Mouse (Mus musculus) CH12.LX (cell line): ENCODE data around the gene Pbxip1. TPM values are rescaled to one million over a fixed set of nuclear protein-coding genes. Genes with fewer than 3 reads are reported as not detected.

Experiments
- DNase-seq: peaks from one replicate; pipeline ENCODE4 v3.0.0-alpha.2; 2013; ENCODE audit errors: extremely low read depth
- H3K27ac ChIP-seq: 2 replicates; pipeline ENCODE4 v1.5.1; 2012; ENCODE audit warnings: low read depth, mild to moderate bottlenecking, control low read depth, moderate library complexity; ENCODE audit not compliant: insufficient read depth
- H3K27me3 ChIP-seq: replicated peaks from 2 replicates; pipeline ENCODE3; 2012; ENCODE audit warnings: inconsistent platforms
- H3K36me3 ChIP-seq, 2 experiments: replicated peaks in 1 of 2; 2 replicates each; pipeline versions ENCODE3 to v1.6.1; 2012; ENCODE audit warnings: inconsistent platforms in 1 of 2, low read length in 1 of 2, mild to moderate bottlenecking in 1 of 2, mixed read lengths in 1 of 2, moderate library complexity in 1 of 2; ENCODE audit not compliant: control insufficient read depth in 1 of 2, insufficient read depth in 1 of 2
- H3K4me1 ChIP-seq, 2 experiments: 2 replicates each; pipeline ENCODE4 v1.6.1; 2012; ENCODE audit warnings: inconsistent platforms in 1 of 2, moderate library complexity in 1 of 2; ENCODE audit not compliant: insufficient read depth in 2 of 2, control insufficient read depth in 1 of 2
- H3K4me2 ChIP-seq: 2 replicates; pipeline ENCODE4 v1.6.1; 2012; ENCODE audit warnings: low read depth, mild to moderate bottlenecking, control low read depth; ENCODE audit not compliant: poor library complexity, insufficient read depth, severe bottlenecking
- H3K4me3 ChIP-seq, 3 experiments: fragments of 150-350 bp in 1 of 3; sonication (generic) in 1 of 3; replicated peaks in 1 of 3; 2 replicates each; pipeline versions ENCODE3 to v1.5.1; 2011 to 2012; ENCODE audit warnings: low read depth in 2 of 3, low read length in 2 of 3, mild to moderate bottlenecking in 2 of 3, moderate library complexity in 2 of 3, control low read depth in 1 of 3, improper control_type of control experiment in 1 of 3, inconsistent platforms in 1 of 3, mixed read lengths in 1 of 3; ENCODE audit not compliant: poor library complexity in 1 of 3
- H3K79me2 ChIP-seq: replicated peaks from 2 replicates; pipeline ENCODE4 v1.6.1; 2012; ENCODE audit warnings: mild to moderate bottlenecking, moderate library complexity; ENCODE audit not compliant: control insufficient read depth, poor library complexity, insufficient read depth, severe bottlenecking; ENCODE audit errors: extremely low read depth
- H3K9ac ChIP-seq: 2 replicates; pipeline ENCODE4 v1.6.1; 2012; ENCODE audit warnings: low read depth, mild to moderate bottlenecking, control low read depth, moderate library complexity; ENCODE audit not compliant: insufficient read depth
- H3K9me3 ChIP-seq: replicated peaks from 2 replicates; pipeline ENCODE3; 2012; ENCODE audit warnings: low read length, inconsistent platforms, mixed read lengths
- BHLHE40 ChIP-seq: IDR thresholded peaks from 2 replicates; pipeline ENCODE4 v1.6.1; 2011; ENCODE audit warnings: mild to moderate bottlenecking, low read depth, low read length, improper control_type of control experiment
- CHD1 ChIP-seq: IDR thresholded peaks from 2 replicates; pipeline ENCODE4 v1.6.1; 2012; ENCODE audit warnings: low read depth, low read length, improper control_type of control experiment, inconsistent platforms
- CHD2 ChIP-seq: IDR thresholded peaks from 2 replicates; pipeline ENCODE4 v1.6.1; 2011; ENCODE audit warnings: low read length, improper control_type of control experiment
- CTCF ChIP-seq, 2 experiments: IDR thresholded peaks in 1 of 2; conservative IDR thresholded peaks in 1 of 2; 2 replicates each; pipeline ENCODE4 v1.5.1; 2011 to 2012; ENCODE audit warnings: low read depth in 2 of 2, low read length in 2 of 2, improper control_type of control experiment in 1 of 2, inconsistent platforms in 1 of 2, mild to moderate bottlenecking in 1 of 2, moderate library complexity in 1 of 2
- E2F4 ChIP-seq: IDR thresholded peaks from 2 replicates; pipeline ENCODE4 v1.6.1; 2011; ENCODE audit warnings: low read depth, low read length, improper control_type of control experiment; ENCODE audit not compliant: insufficient replicate concordance
- ELF1 ChIP-seq: IDR thresholded peaks from 2 replicates; pipeline ENCODE4 v1.6.1; 2014; ENCODE audit warnings: low read depth, mild to moderate bottlenecking, inconsistent platforms, low read length, improper control_type of control experiment
- EP300 ChIP-seq: IDR thresholded peaks from 2 replicates; pipeline ENCODE4 v1.6.1; 2011; ENCODE audit warnings: low read length, improper control_type of control experiment
- GABPA ChIP-seq: IDR thresholded peaks from 2 replicates; pipeline ENCODE4 v1.6.1; 2012; ENCODE audit warnings: low read depth, low read length, improper control_type of control experiment, inconsistent platforms; ENCODE audit not compliant: insufficient replicate concordance
- HCFC1 ChIP-seq: IDR thresholded peaks from 2 replicates; pipeline ENCODE4 v1.6.1; 2012; ENCODE audit warnings: low read depth, mild to moderate bottlenecking, inconsistent platforms, low read length, improper control_type of control experiment
- IRF4 ChIP-seq: IDR thresholded peaks from 2 replicates; pipeline ENCODE4 v1.6.1; 2014; ENCODE audit warnings: low read depth, mild to moderate bottlenecking, inconsistent platforms, low read length, improper control_type of control experiment
- JUN ChIP-seq: IDR thresholded peaks from 2 replicates; pipeline ENCODE4 v1.6.1; 2011; ENCODE audit warnings: low read depth, mild to moderate bottlenecking, low read length, improper control_type of control experiment, moderate library complexity; ENCODE audit not compliant: insufficient read depth
- JUND ChIP-seq: conservative IDR thresholded peaks from 2 replicates; pipeline ENCODE4 v1.6.1; 2011; ENCODE audit warnings: low read depth, low read length, improper control_type of control experiment
- KAT2A ChIP-seq: IDR thresholded peaks from 2 replicates; pipeline ENCODE4 v1.6.1; 2012; ENCODE audit warnings: low read length, improper control_type of control experiment, inconsistent platforms; ENCODE audit not compliant: insufficient replicate concordance
- MAFK ChIP-seq: IDR thresholded peaks from 2 replicates; pipeline ENCODE4 v1.6.1; 2011; ENCODE audit warnings: low read length, improper control_type of control experiment; ENCODE audit not compliant: insufficient replicate concordance
- MAX ChIP-seq: IDR thresholded peaks from 2 replicates; pipeline ENCODE4 v1.6.1; 2011; ENCODE audit warnings: low read length, improper control_type of control experiment
- MAZ ChIP-seq: IDR thresholded peaks from 2 replicates; pipeline ENCODE4 v1.6.1; 2012; ENCODE audit warnings: low read depth, mild to moderate bottlenecking, inconsistent platforms, low read length, improper control_type of control experiment, moderate library complexity
- MEF2A ChIP-seq: IDR thresholded peaks from 2 replicates; pipeline ENCODE4 v1.6.1; 2014; ENCODE audit warnings: low read depth, mild to moderate bottlenecking, inconsistent platforms, low read length, improper control_type of control experiment, borderline replicate concordance
- MXI1 ChIP-seq: IDR thresholded peaks from 2 replicates; pipeline ENCODE4 v1.6.1; 2011; ENCODE audit warnings: mild to moderate bottlenecking, low read depth, low read length, improper control_type of control experiment
- MYC ChIP-seq: IDR thresholded peaks from 2 replicates; pipeline ENCODE4 v1.6.1; 2011; ENCODE audit warnings: low read depth, mild to moderate bottlenecking, improper control_type of control experiment, low read length
- NELFE ChIP-seq: IDR thresholded peaks from 2 replicates; pipeline ENCODE4 v1.6.1; 2011; ENCODE audit warnings: low read depth, low read length, improper control_type of control experiment
- NRF1 ChIP-seq: IDR thresholded peaks from 2 replicates; pipeline ENCODE4 v1.6.1; 2014; ENCODE audit warnings: low read depth, mild to moderate bottlenecking, inconsistent platforms, low read length, improper control_type of control experiment, moderate library complexity
- PAX5 ChIP-seq: IDR thresholded peaks from 2 replicates; pipeline ENCODE4 v1.6.1; 2012; ENCODE audit warnings: low read length, inconsistent platforms, mixed read lengths
- POLR2A ChIP-seq: IDR thresholded peaks from 2 replicates; pipeline ENCODE4 v1.6.1; 2011; ENCODE audit warnings: low read depth, mild to moderate bottlenecking, improper control_type of control experiment, low read length
- POLR2AphosphoS2 ChIP-seq: IDR thresholded peaks from 2 replicates; pipeline ENCODE4 v1.6.1; 2011; ENCODE audit warnings: low read depth, low read length, improper control_type of control experiment
- RAD21 ChIP-seq: IDR thresholded peaks from 2 replicates; pipeline ENCODE4 v1.6.1; 2011; ENCODE audit warnings: low read depth, mild to moderate bottlenecking, low read length, improper control_type of control experiment, moderate library complexity
- RCOR1 ChIP-seq: conservative IDR thresholded peaks from 2 replicates; pipeline ENCODE4 v1.6.1; 2012; ENCODE audit warnings: low read depth, mild to moderate bottlenecking, inconsistent platforms, low read length, improper control_type of control experiment
- SIN3A ChIP-seq: IDR thresholded peaks from 2 replicates; pipeline ENCODE4 v1.6.1; 2012; ENCODE audit warnings: low read length, improper control_type of control experiment, inconsistent platforms
- SMC3 ChIP-seq: IDR thresholded peaks from 2 replicates; pipeline ENCODE4 v1.6.1; 2011; ENCODE audit warnings: low read depth, low read length, improper control_type of control experiment
- TBP ChIP-seq: conservative IDR thresholded peaks from 2 replicates; pipeline ENCODE4 v1.6.1; 2011; ENCODE audit warnings: low read depth, low read length, improper control_type of control experiment
- TCF12 ChIP-seq: IDR thresholded peaks from 2 replicates; pipeline ENCODE4 v1.6.1; 2014; ENCODE audit warnings: low read depth, mild to moderate bottlenecking, inconsistent platforms, low read length, improper control_type of control experiment
- UBTF ChIP-seq: IDR thresholded peaks from 2 replicates; pipeline ENCODE4 v1.6.1; 2012; ENCODE audit warnings: low read depth, mild to moderate bottlenecking, inconsistent platforms, low read length, improper control_type of control experiment, moderate library complexity
- USF1 ChIP-seq: IDR thresholded peaks from 2 replicates; pipeline ENCODE4 v1.6.1; 2014; ENCODE audit warnings: low read depth, mild to moderate bottlenecking, inconsistent platforms, low read length, improper control_type of control experiment
- USF2 ChIP-seq: conservative IDR thresholded peaks from 2 replicates; pipeline ENCODE4 v1.6.1; 2011; ENCODE audit warnings: low read depth, low read length, improper control_type of control experiment
- ZC3H11A ChIP-seq: IDR thresholded peaks from 2 replicates; pipeline ENCODE4 v1.6.1; 2012; ENCODE audit warnings: low read depth, mild to moderate bottlenecking, inconsistent platforms, low read length, improper control_type of control experiment
- ZKSCAN1 ChIP-seq: IDR thresholded peaks from 2 replicates; pipeline ENCODE4 v1.6.1; 2012; ENCODE audit warnings: low read depth, inconsistent platforms, low read length, improper control_type of control experiment, borderline replicate concordance
- ZMIZ1 ChIP-seq: IDR thresholded peaks from 2 replicates; pipeline ENCODE4 v1.6.1; 2012; ENCODE audit warnings: low read depth, mild to moderate bottlenecking, inconsistent platforms, low read length, improper control_type of control experiment
- ZNF384 ChIP-seq: IDR thresholded peaks from 2 replicates; pipeline ENCODE4 v1.6.1; 2012; ENCODE audit warnings: low read depth, low read length, improper control_type of control experiment, inconsistent platforms
- dilution Hi-C: fragments of 300-500 bp; cut with MboI; formaldehyde crosslinking; loops from 2 replicates; pipeline ENCODE4 v1.14.3; 2020; ENCODE audit warnings: low sequenced_read_pairs; ENCODE audit not compliant: extremely low pct_unique_long_range_greater_than_20kb, extremely low pct_ligation_motif_present
- in situ Hi-C: fragments of 300-500 bp; cut with MboI; formaldehyde crosslinking; loops from 3 replicates; pipeline ENCODE4 v1.14.3; 2019; ENCODE audit warnings: low sequenced_read_pairs, low pct_ligation_motif_present, low pct_unique_long_range_greater_than_20kb, mixed read lengths
- polyA plus RNA-seq: library from polyadenylated mRNA; unstranded; fragments of >175 nt; gene quantifications from 2 replicates; pipeline ENCODE4 v1.2.1, GENCODE M21; 2012; ENCODE audit warnings: low read depth; ENCODE audit not compliant: insufficient read length
- total RNA-seq, 2 experiments: library from RNA; depleted of rRNA; stranded (reverse); fragments of 300-350 nt in 1 of 2; fragments of >200 nt in 1 of 2; gene quantifications; 2 replicates each; pipeline ENCODE4 v1.2.3; 2012 to 2014

Gene Pbxip1
- total and polyA plus RNA-seq, 3 experiments, result 14.1 to 18.4 (median 17.6) TPM

GRCm38 (mm10) chr3:89395806-89396653 is 40.5 kb upstream of the Pbxip1 start:
- H3K36me3 ChIP-seq, result peaks cover 13 to 24% of the 10 kb centered on the region in 2 experiments
- H3K9me3 ChIP-seq, result no peaks in the 10 kb centered on the region
- peaks cover 9% of the 10 kb centered on the region; the same call in 1 of the 2 replicates for H3K79me2 ChIP-seq
- dilution Hi-C loops (no loop called here), in situ Hi-C loops (no loop called here)
- H3K4me3 ChIP-seq, result peak overlapping the region; percentile 54 to 71 (median 58)
- peak overlapping the region; percentile 96 for H3K27ac ChIP-seq
- H3K4me2 ChIP-seq, result peak overlapping the region; percentile 94
- no peak for DNase-seq
- H3K27me3 ChIP-seq, result no peaks in the 10 kb centered on the region
- H3K4me1 ChIP-seq, result peaks cover 0 to 34% of the 10 kb centered on the region in 2 experiments; a peak in 3 of 4 replicates
- H3K9ac ChIP-seq, result peak overlapping the region; percentile 55
- peak; percentile 74 for TF ChIP-seq POLR2A
- peak; percentile 69; the same call in 1 of the 2 replicates for TF ChIP-seq TCF12
- TF ChIP-seq MAFK, result no peak
- 0 out of 2 replicates have a peak, but pooled peaks have one; percentile 13 for TF ChIP-seq NRF1
- no peak for TF ChIP-seq PAX5
- TF ChIP-seq NELFE, result peak; percentile 66
- 0 out of 2 replicates have a peak, but pooled peaks have one; percentile 3 for TF ChIP-seq MAX
- TF ChIP-seq GABPA, result no peak
- 0 out of 2 replicates have a peak, but pooled peaks have one; percentile 8 for TF ChIP-seq IRF4
- no peak for TF ChIP-seq KAT2A
- TF ChIP-seq TBP, result peak; percentile 94
- no peak for TF ChIP-seq USF2
- no peak for TF ChIP-seq JUN
- no peak for TF ChIP-seq HCFC1
- peak; percentile 97 for TF ChIP-seq ZMIZ1
- TF ChIP-seq E2F4, result no peak
- TF ChIP-seq MEF2A, result peak; percentile 89; the same call in 1 of the 2 replicates
- TF ChIP-seq RAD21, result peak; percentile 33
- no peak; the same call in 1 of the 2 replicates for TF ChIP-seq EP300
- TF ChIP-seq ZC3H11A, result no peak
- 0 out of 2 replicates have a peak, but pooled peaks have one; percentile 34 for TF ChIP-seq CHD1
- TF ChIP-seq CTCF (conservative IDR thresholded peaks at IDR 0.05 in 1 of 2, IDR thresholded peaks at IDR 0.05 in 1 of 2; ENCODE audit: low read depth in 2 of 2, low read length in 2 of 2), result peak; percentile 45 to 74
- TF ChIP-seq RCOR1, result 0 out of 2 replicates have a peak, but pooled peaks have one; percentile 22
- TF ChIP-seq POLR2AphosphoS2, result peak; percentile 56; the same call in 1 of the 2 replicates
- no peak for TF ChIP-seq BHLHE40
- peak; percentile 48; the same call in 1 of the 2 replicates for TF ChIP-seq CHD2
- peak; percentile 49; the same call in 1 of the 2 replicates for TF ChIP-seq SIN3A
- TF ChIP-seq ZNF384, result no peak
- TF ChIP-seq UBTF, result no peak
- no peak for TF ChIP-seq MYC
- TF ChIP-seq ZKSCAN1, result no peak
- 0 out of 2 replicates have a peak, but pooled peaks have one; percentile 16 for TF ChIP-seq MAZ
- no peak; the same call in 1 of the 2 replicates for TF ChIP-seq ELF1
- TF ChIP-seq SMC3, result peak; percentile 51
- peak; percentile 65 for TF ChIP-seq MXI1
- 0 out of 2 replicates have a peak, but pooled peaks have one; percentile 0 for TF ChIP-seq JUND
- TF ChIP-seq USF1, result no peak
